Comparison of ENCODE assay signal across 1 mouse cellular context in the genomic region with DNA sequence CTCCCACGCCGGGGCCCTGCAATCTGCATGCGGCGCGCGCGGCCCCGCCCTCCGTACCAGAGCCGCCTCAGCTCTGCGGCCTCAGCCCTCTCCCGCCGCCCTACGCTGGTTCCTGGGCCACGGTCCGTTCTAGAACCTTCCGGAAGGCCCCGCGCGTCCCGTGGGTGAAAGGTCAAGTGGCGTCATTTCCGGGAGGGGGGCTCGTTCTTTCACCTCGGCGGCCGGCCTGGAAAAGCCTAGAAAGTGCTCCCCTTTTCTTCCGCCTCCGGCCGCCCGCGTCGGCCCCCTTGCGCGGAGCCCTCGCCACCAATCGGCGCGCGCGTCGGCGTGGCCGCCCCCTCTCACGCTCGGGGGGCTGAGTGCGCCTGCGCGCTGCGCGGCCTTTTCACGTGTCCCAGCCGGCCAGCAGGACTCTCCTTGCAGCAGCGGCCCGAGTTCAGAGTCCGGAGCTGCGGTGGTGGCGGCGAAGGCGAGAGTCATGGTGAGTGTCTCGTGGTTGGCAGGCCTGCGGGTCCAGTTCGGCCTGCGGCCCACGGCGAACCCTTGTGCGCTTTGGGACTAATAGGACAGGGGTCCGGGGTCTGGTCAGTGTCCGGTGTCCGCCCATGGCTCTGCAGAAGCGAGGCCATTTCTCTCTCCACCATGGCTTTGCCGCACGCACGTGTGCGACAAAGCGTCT.
A peak's percentile ranks its signal among the peaks of the same experiment; 100 is the strongest.
TF ChIP-seq lines count a peak whose summit lies in the region.

A gene (plus strand): TSS at position 201 of the 679 bp plus-strand sequence.
A gene (minus strand): TSS at position 312 of the 679 bp plus-strand sequence.

TF ChIP-seq in MEL, 35 proteins besides CTCF, POLR2A, EP300 and RAD21 (continued from another document):
- TF ChIP-seq NELFE (IDR thresholded peaks at IDR 0.05; ENCODE audit: low read depth, low read length): peak; percentile 74
- peak; percentile 92 for TF ChIP-seq MXI1 (IDR thresholded peaks at IDR 0.05; ENCODE audit: low read depth, low read length)
- no peak for TF ChIP-seq CHD1 (IDR thresholded peaks at IDR 0.05; ENCODE audit: low read depth, low read length)
- TF ChIP-seq MAZ (IDR thresholded peaks at IDR 0.05; ENCODE audit: low read depth, low read length): peak; percentile 85
- TF ChIP-seq TAL1 (IDR thresholded peaks at IDR 0.05; ENCODE audit: low read length): no peak
- no peak for TF ChIP-seq RCOR1 (IDR thresholded peaks at IDR 0.05; ENCODE audit: low read depth, low read length)
- peak; percentile 47; the same call in 1 of the 2 replicates for TF ChIP-seq MYC (IDR thresholded peaks at IDR 0.05; ENCODE audit: low read depth, low read length)
- peak; percentile 63; the same call in 1 of the 2 replicates for TF ChIP-seq ETS1 (IDR thresholded peaks at IDR 0.05; ENCODE audit: low read depth, low read length)
- peak; percentile 7 for TF ChIP-seq TCF12 (IDR thresholded peaks at IDR 0.05; ENCODE audit: low read depth, low read length)
- TF ChIP-seq POLR2AphosphoS2 (IDR thresholded peaks at IDR 0.05; ENCODE audit: low read length): 0 out of 2 replicates have a peak, but pooled peaks have one; percentile 22
